Mouse (Mus musculus) frontal cortex, adult 2 months (tissue): ENCODE data around the gene Zfp661. TPM values are rescaled to one million over a fixed set of nuclear protein-coding genes. Genes with fewer than 3 reads are reported as not detected.

ENCODE experiments used
- DNase-seq, 2 experiments: peaks; one replicate each; pipeline ENCODE4 v3.0.0; 2022; ENCODE audit warnings: low spot score in 1 of 2; ENCODE audit errors: extremely low spot score in 1 of 2
- polyA plus RNA-seq: library from polyadenylated mRNA; depleted of rRNA; stranded (reverse); fragments of >200 nt; gene quantifications from 2 replicates; pipeline ENCODE4 v1.2.3, GENCODE M21; 2012; rRNA removed

Gene Zfp661
- polyA plus RNA-seq, 1 experiment: 9.3 TPM

DNA sequence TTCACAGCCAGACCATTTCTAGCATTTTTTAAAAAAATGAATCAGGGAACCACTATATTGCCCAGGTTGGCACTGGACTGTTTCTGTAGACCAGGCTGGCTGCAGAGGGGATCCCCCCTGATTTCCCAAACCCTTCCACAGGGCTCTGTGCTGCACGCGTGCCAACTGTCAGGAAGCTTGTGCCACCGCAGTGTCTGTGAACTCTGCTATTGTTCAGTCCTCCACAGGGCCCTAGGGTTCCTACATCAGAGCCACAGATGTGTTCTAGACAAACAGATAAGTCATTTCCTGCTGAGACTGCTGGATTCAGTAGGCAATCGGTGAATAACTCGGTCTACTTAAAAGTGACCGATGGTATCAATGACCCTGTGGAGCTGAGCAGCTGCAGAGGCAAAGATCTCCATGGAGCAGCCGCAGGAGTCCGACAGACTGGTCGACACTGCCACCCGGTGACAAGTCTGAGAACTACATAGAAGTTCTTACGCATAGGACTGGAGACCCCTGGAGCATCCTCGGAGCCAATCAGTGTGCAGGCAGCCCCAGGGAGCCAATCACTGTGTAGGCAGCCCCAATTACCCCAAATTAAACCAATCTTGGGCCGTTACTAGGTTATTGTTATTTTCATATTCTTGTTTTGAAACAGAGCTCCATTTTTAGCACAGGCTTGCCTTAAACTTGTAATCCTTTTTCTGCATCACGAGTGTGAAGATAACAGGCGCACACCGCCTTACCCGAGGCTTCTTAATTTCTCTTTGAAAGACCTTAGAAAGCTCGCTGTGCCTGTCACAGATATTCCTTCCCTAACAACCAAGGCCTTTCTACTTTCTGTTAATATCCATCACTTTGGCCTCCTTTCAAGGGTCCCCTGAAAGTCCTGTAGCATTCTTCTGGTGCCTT is 27.6 kb downstream of the Zfp661 start:
- DNase-seq: peak; percentile 92 to 98

DNA sequence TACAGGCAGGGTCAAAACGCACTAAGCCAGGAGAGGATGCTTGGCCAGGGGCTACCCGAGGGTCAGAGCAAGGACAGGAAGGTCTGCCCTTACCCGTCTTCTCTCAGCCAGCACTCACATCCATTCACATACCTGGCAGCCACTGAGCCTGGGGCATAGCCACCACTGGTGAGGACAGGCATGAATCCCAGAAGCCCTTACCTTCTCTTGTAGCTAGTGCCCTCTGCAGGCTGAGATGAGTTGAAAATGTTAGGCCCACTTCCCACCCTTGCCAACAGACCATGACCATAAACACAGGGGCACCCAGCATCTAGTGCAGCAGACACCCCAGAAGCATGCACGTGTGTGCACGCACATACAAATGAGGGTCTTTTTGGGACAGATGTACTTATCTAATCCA is 35.8 kb downstream of the Zfp661 start:
- DNase-seq: peak; percentile 21 to 73

DNA sequence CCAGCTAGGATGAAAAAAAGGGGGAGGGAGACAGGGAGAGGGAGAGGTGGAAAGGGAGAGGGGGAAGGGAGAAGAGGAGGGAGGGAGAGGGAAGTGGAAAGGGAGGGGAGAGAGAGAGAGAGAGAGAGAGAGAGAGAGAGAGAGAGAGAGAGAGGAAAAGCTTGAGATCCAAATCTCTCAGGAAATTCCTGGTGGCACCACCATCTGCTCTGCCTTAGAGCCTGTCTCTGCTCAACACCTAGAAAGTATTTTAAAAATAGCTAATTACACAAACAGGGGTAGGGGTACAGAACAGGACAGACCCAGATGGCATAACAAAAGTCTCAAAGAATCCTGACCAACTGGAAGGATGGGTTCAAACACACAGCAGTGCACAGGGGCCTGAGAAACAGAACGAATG is 36.4 kb downstream of the Zfp661 start:
- DNase-seq: no peak

DNA sequence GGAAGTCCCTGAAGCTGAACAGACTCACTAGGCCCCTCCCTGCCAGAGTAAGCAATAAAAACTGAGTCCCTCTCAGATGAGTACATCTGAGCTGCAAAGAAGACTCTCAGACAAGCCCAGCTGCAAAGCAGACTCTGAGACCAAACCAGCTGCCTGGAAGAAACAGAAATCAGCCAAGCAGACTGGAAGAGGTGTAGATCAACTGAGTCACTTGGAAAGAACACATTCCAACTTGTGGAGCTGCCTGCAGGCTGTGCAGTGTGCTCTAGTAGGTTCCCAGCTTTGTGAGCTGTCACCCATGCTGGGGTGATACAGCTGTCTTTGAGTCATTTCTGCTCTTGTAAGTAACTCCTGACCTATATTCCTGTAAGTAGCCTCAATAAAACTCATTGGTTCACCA is 37.2 kb downstream of the Zfp661 start:
- DNase-seq: no peak

DNA sequence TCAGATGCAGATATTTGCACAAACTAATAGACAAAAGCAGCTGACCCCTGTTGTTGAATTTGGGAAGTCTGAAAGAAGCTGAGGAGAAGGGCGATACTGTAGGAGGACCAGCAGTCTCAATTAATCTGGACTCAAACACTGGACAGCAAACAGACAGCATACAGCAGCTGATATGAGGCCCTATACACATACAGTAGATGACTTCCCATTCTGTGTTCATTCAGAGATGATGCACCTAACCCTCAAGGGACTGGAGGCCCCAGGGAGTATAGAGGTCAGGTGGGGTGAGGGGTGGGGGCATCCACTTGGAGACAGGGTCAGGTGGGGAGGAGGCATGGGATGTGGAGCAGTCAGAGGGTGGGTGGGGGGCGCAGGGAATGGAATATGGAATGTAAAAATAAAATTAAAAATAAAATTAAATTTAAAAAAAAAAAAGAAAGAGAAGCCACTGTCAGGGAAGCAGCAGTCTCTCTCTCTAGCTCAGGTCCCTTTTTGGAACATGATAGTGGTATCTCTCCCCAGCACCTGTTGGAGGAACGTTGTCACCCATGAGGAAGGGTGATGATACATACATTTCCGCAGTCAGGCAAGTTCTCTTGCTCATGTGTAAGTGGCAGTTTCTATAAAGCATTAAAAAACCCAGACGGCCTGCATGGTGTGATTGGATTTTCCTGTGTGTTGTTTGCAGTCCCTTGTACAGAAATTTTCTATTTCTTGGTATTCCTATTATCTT is 38.4 kb downstream of the Zfp661 start:
- DNase-seq: no peak

DNA sequence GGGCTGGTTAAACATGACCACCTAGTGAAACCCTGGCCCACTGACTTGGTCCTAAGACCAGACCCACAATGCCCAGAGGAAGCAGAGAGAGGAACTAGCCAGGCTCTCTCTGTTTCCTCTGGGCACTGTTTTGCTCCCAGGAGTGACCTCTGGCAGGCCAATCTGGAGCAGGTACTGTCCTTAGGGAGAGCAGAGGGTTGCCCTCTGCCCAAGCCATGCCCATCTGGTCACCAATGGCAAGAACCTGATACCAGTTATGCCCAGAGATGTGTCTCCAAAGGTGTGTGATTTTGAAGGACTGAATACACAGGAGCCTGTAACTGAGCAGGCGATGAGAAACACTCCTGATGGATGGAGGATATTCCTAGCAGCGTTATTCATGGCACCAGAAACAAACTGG is 45.2 kb downstream of the Zfp661 start:
- no peak for DNase-seq

DNA sequence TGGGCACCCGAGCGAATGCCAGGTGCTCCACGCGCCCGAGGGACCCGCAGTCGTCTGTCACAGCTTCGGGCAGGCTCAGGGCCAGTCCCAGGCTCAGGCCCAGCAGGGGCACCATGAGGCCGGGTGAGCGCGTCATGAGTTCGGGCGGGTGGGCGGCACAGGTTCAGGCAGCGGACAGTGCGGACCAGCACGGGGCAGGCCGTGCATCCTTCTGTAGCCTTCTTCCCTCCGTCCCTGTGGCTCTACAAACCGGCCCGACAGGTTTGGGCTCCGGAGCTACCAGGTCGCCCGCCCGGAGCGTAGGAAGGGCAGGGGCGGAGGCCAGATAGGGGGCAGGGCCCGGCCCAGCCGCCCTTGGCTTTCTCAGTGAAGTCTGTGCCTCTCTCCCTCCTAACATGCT is 45.7 kb downstream of the Zfp661 start, which contains the start of gene Prom2:
Prom2 (minus strand) TSS at position 283 of the 400 bp plus-strand sequence.
- no peak for DNase-seq

DNA sequence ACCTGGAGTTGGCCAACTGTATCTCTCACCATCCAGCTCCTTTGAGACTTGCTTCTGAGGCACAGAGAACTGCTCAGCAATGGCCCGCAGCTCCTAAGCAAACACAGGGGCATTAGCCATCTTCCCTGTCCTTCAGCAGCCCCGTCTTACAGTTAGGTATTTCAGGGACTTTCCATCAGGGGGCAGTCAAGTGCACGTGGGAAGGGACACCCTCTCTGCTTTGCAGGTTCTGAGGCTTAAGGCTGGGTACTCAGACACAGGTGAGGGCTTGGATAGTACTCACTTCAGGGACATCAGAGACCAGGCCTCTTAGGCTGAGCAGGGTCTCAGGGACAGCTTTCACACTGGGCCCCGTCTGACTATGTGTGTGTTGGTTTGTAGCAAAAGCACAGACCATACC is 47.4 kb downstream of the Zfp661 start:
- peak in 1 of 2 experiments; percentile 63 for DNase-seq

DNA sequence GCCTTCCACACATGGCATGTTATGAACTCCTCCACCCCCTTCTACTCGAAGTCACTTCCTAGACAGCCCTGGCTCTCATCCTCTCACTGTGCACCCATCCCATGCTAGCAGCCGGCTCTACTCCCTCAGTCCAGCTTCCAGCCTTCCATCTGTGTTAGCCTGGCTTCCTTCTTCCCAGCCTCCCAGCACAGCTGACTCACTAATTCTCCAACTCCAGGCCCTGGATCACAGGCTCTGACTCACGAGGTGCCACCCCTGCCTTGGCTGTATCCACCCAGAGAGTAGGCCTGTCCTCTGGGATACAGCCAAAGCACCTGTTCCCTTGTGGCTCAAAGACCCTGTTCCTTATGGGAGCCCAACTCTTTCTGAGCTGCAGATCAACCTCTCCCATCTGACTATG is 49.3 kb downstream of the Zfp661 start:
- DNase-seq: peak; percentile 49 to 80

DNA sequence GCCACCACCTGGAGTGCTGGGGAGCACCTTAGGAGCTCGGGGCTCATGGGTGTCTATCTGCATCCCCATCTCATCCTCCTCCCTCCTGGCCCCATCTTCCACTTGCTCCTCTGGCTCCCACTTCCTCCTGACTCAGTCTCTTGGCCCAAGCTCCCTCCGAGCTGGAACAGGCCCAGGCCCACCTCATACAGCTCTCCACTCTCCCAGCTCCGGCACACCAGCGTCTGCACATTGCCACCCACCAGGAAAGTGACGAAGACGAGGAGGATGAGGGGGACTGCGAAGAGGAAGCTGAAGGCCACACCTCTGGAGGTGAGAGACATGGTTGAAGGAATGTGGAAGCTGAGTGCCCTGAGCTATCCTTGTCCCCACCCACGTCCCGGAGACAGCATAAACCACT is 51.5 kb downstream of the Zfp661 start:
- peak; percentile 56 to 88 for DNase-seq

DNA sequence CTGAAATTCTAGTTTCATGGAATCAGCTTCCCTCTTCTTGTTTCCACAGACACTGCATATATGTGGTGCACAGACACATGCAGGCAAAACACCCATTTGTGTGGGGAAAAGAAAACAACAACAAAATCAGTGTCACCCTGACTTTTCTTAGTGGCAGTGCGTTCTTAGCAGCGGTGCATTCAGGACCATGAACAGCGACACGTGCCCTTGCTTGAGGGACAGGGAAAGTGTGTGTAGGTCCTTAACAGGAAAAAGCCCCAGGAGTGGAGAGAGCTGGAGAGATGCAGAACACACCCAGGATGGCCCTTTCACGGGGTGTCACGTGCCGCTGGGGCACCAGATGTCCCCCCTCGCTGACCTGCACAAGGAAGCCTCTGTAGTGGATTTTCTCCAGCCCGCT is 54.5 kb downstream of the Zfp661 start:
- DNase-seq: no peak

DNA sequence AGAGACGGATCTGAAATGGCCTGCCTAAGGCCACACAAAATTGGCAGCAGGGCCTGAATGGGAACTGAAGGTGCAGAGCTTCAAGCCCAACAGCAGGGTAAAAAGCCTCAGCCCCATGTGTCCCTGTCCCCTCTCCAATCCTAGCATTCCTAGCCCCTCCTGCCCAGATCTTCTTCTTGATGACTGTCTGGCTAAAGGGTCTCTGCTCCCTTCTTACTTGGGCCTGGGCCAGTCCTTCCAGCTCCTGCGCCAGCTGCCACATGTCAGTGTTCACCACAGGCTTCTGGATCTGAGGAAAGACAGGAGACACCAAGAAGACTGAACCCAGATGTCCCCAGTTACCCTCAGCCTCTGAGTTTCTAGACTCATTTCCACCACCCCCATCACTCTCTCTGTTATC is 55.3 kb downstream of the Zfp661 start:
- no peak for DNase-seq

DNA sequence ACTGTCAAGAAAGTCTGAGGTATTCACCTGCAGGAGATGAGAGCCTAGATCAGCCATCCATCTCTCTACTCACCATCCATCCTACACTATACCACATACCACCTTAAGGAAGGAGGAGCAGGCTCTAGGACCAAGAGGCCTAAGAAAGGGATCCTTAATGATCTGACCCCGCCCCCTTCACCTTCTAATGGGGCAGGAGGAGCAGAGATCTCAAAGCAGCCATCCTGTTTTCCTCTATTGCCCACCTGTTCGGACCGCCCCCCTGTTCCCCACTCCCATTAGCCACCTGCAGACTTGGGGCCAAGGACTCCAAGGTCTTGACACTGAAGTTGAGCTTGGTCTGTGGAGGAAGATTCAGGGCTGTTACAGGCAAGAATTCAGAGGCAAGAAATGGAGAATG is 56.5 kb downstream of the Zfp661 start:
- DNase-seq: no peak

DNA sequence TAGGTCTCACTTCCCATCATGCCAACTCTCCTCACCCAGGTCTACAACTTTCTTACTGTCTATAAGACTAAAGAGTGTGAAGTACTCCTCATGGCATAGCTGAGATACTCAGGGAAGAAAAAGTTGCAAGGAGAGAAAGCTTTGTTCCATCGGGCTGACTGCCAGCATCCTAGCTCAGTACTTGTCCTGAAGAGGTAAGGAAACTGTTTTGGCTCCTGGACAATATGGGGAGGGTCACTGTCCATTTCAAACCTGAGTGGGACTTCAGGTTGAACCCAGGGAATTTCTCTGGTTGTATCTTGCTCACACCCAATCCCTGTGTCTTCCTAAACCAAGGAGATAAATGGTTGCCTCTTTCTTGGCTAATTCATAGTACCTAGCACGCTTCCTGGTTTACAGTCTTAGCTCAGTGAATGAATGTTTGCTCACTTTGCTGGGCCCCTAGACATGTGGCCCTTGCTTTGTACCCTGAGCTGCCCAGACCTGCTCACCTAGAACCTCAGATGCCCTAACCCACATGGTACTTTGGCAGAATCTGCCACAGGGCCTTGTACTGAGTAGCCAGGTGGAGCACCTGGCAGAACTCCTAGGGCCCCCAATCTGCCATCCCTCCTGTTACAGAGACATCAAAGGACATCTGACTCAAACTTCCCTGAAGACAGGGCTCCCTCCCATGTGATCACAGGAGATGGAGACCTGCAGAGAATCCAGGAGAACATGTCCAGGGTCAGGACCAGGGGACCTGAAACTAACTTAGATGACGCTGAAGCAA is 61.7 kb downstream of the Zfp661 start:
- DNase-seq: no peak

Other genes with a start within 250 kb of the Zfp661 start
- not detected in 2 replicates for gene Astl, start 248.5 kb downstream of the Zfp661 start, polyA plus RNA-seq
- gene Adra2b, start 223.9 kb downstream of the Zfp661 start, polyA plus RNA-seq: 0.28 and 0.29 TPM in 2 replicates
- gene Gpat2, start 161.9 kb downstream of the Zfp661 start, polyA plus RNA-seq: 0.14 and 0.29 TPM in 2 replicates
- gene Fahd2a, start 142.5 kb downstream of the Zfp661 start, polyA plus RNA-seq: 32.8 and 39.1 TPM in 2 replicates
- 87.8 and 92.9 TPM in 2 replicates for gene Kcnip3, start 65.0 kb downstream of the Zfp661 start, polyA plus RNA-seq
- gene Prom2, start 45.6 kb downstream of the Zfp661 start, polyA plus RNA-seq: 0.29 and 0.50 TPM in 2 replicates
- gene Mrps5, start 128 bp upstream of the Zfp661 start, polyA plus RNA-seq: 113 and 115 TPM in 2 replicates
- 70.5 and 94.8 TPM in 2 replicates for gene Mal, start 69.6 kb upstream of the Zfp661 start, polyA plus RNA-seq
- gene Mall, start 142.8 kb upstream of the Zfp661 start, polyA plus RNA-seq: 1.0 and 1.2 TPM in 2 replicates
- gene Nphp1, start 201.8 kb upstream of the Zfp661 start, polyA plus RNA-seq: 20.8 and 22.3 TPM in 2 replicates
- 94.7 and 95.5 TPM in 2 replicates for gene Mtln, start 205.4 kb upstream of the Zfp661 start, polyA plus RNA-seq
- gene Bub1, start 244.8 kb upstream of the Zfp661 start, polyA plus RNA-seq: 0.34 and 0.82 TPM in 2 replicates